Mouse (Mus musculus) neural tube, embryonic 10.5 days (tissue): ENCODE measurements around the gene Actn3.
A peak's percentile ranks its signal among the peaks of the same experiment; 100 is the strongest.
"Not testable (repeated sequence)": the region's sequence is repeated elsewhere in the genome, so short reads cannot be mapped to it uniquely, and the experiment has no call there.

ENCODE experiments used
- DNase-seq: peaks from one replicate; pipeline ENCODE4 v3.0.0-alpha.2; 2017; ENCODE audit warnings: low spot score; ENCODE audit errors: extremely low spot score

The Actn3 gene

DNA sequence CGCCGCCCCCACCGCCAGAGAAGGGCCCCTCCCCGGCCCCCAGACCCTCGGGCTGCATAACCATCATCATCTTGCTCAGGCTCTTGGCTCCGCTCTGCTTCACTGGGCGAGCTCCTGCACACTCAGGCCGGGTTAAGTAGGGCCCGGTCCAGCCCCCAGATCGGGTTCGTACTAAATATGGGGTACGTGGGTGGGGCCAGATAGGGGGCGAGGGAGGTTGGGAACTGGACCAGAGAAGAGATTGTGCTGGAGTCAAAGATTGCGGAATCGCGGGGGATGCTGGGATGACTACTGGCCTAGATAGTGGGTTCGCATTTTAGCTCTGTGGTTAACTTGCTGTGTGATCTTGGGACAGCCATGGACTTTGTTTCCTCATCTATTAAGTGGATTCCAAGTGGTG, at the start of gene Actn3:
Gene Actn3, minus strand, starts transcription at position 125 of the 400 bp plus-strand sequence.
- no peak for DNase-seq

DNA sequence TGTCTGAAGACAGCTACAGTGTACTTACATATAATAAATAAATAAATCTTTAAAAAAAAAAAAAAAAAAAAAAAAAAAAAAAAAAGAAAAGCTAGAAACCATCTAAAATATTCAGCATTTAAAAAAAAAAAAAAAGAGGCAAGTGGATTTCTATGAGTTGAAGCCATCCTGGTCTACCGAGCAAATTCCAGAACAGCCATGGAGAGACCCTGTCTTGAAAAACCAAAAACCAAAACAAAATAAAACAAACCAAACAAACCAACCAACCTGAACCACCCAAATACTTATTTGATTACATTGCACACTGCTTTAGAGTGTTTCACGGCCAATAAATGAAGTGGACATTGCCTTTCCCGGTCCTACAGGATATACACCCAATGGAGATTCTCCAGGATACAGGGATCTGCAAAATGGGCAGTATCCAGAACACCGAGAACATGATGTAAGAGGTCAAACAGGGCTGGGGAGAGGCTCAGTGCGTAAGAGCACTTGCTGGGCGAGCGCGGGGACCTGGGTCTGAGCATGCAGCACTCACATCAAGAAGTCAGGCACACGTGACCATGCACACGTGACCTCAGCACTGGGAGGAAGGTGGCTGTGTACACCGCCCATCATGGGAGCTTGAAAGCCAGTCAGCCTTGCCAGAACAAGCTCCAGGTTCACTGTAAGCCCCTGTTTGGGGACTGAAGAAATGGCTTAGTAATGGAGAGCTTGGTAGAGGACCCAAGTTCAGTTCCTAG, 47.6 kb upstream of the Actn3 start:
- DNase-seq = no peak

DNA sequence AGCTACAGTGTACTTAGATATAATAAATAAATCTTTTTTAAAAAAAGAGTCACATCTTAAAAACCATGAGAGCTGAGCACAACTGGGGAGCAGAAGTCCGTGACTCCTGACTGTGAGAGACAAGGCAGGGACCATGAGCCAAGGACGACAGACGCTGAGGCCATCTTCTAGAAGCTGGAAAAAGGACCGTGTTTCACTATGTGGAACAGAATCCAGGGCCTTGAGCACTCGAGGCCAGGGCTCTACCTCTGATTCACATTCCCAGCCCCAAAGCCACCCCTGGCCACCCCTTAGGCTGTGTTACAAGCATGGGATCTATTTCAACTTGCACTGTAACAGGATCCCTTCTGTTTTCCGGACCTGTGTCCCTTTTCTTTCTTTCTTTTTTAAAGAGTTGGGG, 41.9 kb upstream of the Actn3 start:
- no peak for DNase-seq

DNA sequence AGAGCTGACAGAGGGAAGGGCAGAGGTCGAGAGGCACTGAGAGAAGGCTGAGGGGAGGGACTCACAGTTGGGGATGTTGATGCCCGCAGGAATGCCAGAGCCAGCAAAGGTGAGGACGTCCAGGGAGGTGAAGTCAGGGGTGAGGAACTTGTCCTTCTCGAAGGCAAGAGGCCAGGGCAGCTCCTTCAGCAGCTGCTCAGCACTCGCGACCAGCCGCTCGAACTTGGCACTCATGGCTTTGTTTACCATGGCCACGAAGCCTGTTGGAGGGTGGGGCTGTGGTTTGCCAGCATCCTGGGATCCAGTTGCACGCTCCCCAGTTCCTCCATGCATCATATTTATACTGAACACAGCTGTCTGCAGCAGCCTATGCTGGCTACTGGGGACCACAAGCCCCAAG, 39.1 kb upstream of the Actn3 start:
- DNase-seq = no peak

DNA sequence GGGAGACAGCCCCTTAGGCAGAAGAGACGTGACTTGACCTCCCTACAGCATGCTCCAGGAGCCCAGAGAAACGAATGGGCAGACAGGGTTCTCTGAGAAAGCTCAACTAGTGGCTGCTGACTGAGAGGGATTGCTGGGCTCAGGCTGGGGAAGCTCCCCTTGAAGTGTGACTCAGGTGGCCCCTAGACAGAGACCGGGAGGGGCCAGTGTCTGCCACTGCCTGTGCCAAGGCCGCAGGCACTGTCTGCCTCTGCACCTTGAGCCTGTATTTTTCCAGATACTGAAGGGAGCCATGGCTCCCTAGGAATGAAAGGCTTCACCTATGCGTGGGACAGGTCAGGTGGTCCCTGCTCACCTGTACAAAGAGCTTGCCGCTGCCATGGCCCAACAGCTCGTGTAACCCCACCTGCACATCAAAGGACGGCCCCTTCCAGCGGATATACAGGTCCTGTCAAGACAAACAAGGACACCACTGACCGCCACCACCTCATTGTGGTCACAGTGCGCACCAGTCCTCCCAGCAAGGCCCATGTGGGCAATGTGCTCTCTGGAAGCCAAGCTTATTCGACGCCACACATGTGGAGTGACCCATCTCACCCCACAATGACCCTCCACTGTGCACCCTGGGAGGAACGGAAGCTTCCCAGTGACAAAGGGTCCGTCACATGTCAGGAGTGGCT, 38.4 kb upstream of the Actn3 start:
- DNase-seq = no peak

DNA sequence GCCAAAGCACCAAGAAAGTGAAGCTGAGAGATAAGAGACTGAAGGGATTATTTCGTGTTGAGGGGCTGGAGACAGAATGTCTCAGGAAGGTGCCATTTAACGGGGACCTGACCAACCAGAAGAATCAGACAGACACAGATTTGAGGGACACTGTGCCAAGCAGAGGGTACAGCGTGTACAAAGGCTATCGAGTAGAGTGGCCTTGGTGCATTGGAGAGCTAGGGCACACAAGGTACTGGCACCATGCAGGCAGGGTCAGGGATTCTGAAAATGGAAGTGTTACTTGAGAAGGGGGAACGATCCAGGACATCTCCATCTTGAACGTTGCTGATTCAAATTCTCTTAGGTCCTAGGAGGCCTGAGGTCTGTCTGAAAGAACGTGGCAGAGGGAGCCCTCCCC, 31.7 kb upstream of the Actn3 start:
- no peak for DNase-seq

DNA sequence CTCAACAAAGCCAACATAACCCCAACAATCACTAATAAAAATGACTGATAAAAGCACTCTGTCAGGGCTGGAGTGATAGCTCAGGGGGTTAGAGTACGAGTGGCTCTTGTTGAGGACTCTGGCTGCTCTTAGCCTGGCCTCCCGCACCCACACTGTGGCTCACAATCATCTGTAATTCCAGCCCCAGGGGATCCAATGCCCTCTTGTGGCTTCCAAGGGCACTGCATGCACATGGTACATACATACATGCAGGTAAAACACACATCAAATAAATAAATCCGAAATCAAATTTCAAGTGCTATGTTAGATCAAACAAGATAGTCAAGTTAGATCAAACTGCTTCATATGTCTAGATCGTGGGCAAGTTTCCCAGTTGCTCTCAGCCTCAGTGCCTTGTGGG, 30.4 kb upstream of the Actn3 start:
- peak; percentile 21 for DNase-seq

DNA sequence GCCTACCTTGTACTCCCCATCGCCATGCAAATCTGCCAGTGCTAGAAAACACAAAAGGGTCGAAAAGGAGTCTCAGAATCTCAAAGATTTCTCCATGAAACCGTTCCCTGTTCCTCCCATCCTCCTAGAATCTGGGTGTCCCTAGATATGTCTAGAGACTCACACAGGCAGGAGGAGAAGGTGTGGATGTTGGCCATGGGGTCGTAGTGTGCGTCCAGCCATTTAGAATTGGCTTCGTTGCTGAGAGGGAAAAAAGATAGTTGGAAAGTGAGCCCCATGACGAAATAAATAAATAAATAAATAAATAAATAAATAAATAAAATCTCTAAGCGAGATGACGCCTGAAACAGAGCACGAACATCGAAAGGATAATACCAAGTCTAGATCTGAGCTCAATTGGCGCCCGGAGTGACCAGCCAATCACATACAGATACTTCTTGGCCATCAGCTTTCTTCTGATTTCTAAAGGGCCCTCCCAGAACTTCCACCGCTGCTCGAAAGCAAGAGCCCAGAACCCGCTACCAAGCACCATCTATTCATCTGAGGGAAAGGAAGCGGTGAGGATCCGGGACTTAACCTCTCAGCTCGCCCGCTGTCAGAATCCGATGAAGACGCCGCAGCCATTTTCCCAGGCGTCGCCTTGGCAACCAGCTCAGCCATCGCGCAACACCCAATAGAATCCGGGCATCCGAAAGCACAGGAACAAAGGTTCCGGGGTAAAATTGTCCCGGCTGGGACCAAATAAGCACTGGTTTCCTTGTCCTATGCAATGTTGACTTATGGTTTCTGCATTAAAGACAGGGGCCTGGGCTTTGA, 28.5 kb upstream of the Actn3 start, which contains the start of gene Bbs1:
Gene Bbs1, minus strand, starts transcription at position 650 of the 816 bp plus-strand sequence.
- peak; percentile 85 for DNase-seq

DNA sequence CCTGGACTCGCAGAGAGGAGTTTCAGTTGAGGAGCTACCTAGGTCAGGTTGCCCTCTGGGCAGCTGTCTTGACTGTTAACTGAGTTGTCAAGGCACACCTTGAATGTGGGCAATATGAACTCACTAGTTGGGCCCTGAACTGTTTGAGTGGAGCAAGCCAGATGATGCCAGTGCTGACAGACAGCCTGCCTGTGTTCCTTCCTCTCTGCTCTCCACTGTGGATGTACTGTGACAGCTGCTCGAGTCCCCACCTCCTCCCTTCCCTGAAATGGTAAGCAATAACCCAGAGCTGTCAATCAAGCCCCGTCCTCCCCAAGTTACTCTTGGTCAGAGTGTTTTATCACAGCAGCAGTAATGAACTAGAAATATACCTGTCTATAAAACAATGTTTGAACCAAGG, 22.2 kb upstream of the Actn3 start:
- DNase-seq = no peak

DNA sequence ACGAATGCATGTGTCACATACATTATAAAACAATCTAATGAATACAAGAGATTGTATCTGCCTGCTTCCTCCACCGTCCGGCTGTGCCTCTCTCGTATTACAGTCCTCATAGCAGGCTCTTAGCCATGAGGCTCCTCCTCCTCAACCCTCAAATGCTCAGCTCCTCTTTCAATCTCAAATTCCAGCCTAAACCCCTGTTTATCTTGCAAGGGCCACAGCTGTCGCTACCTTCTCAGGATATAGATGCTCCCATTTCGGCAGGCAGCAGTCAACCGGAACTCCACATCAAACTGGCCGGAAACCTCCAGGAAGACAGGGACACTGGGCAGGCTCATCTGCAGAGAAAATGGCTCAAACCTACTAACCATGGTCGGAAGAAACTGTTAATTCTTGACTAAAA, 21.3 kb upstream of the Actn3 start:
- no peak for DNase-seq

DNA sequence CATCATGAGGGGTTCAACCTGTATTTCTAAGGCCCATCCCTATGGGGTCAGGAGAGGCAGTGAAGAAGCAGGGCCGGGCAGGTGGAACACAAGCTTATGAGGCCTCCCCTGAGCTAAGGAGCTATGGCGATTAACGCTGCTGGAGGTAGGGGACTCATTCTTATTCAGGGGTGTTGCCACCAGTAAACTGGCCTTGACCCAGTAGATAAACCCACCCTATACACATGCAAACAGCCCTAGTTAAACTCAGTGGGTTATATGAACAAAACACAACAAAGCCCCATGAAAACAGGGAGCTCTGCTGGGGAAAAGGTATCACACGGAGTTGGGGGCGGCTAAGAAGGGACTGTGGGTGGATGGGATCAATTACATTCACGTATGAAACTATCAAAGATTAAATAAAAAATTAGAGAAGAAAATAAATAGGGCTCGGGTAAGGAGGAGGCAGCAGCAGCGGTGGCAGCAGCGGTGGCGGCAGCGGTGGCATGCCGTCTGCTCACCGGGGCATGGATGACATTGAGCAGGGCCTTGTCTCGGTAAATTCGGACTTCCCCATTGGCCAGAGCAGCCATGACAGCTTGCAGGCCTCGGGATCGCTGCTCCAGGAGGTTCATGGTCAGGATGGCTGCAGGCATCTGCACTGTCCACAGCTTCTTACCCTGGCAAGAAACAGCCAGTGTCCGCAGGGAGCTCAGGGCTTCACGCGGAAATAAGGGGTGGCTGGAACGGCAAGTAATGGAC, 19.2 kb upstream of the Actn3 start:
- DNase-seq = no peak

DNA sequence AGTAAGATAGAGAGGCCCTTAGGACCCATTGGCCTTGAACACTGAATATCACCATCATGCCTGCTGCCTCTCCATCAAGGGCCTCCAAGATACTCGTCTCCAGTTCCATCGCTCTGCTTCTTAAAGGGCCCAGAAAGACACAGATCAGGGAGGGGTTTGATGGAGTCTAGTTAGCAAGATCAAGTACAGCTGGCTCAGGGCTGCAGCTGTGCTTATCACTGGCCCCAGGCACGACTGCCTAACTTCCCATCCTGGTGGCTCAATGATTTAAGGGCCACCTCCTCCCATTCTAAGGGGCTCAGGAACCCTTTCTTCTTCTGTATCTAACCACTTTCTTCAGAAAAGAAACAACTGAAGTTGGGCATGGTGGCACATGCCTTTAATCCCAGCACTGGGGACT, 14.1 kb upstream of the Actn3 start:
- DNase-seq = no peak

DNA sequence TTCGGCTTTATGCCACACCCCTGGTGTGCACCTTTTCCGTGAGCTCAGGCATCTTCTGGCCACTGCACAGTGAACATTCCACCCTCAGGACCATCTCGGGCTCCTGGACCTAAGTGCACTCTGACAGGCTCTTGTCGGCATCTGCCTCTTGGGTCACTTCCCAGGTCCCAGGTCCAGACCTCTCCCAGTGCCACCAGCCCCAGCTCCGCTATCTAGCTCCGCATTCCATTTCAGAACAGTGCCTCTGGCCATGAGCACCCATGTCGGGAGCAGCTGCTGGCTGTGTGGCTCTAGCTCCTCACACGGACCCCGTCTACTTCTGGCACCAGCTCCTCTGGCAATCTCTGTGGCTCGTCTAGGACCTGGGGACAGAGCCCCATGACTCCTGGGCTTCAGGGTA, 12.1 kb upstream of the Actn3 start:
- DNase-seq = no peak

DNA sequence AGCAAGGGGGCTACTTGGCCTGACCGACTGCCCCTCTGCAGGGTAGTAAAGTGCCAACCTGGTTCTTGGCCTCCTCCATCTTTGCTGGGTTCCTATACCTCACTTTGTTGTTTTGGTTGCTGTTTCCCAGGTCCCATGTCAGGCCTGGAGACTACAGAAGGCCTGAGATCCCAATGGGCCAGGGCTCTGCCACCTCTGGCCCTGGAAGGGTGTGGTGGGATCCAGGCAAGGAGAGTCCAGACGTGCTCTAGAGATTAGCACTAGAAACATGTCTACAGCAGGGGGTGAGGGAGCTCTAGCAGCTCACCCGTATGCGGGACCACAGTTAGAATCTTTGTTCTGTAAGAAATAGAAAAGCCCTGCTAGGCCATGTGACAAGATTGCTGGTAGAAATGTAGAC, 6.3 kb upstream of the Actn3 start:
- no peak for DNase-seq

DNA sequence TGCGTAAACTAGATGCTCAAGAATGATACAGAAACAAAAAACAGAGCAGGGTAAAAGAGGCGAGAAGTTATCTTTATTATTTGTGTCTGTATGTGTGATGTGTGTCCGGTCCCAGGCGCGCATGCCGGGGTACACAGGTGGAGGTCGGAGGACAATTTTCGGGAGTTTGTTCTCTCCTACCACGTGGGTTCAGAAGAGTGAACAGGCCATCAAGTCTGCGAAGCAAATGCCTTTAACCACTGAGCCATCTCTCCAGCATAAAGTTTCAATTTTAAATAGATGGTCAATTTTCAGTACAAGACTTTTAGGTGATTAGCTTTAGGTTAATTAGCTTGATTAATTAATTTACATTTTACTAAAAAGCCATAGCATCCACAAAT, 1.6 kb upstream of the Actn3 start:
- no peak for DNase-seq

DNA sequence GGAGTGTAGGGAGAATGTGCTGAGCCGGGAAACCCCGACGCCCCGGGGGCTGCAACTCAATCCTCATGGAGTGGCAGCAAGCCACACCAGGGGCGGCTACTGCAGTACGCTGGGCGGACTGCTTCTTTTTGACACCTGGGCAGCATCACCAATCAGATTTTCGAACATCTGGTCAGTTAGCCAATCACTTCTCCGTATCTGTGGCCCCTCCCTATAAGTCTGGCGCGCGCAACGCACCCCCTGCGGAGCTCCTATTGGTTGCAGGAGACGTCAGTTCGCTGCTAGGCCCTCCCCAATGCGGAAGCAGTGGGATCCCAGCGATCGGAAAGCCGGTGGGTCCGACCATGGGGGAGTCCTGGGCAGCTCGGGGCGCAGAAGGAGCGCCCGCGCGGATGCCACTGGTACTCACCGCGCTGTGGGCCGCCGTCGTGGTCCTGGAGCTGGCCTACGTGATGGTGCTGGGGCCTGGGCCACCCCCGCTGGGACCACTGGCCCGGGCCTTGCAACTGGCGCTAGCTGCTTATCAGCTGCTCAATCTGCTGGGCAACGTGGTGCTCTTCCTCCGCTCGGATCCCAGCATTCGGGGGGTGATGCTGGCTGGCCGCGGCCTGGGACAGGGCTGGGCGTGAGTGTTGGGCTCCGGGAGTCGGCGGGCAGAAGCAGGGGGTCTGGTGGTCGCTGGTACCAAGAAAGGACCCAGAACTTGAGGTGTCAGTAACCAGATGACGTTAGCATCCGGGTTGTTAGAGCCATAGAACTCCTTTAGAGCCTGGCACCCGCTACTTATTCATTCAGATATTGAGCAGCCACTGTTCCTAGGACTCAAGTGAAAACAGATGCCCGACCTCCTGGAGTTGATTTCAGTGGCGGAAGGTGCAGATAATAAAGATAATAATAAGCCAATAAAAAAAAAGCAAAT, 955 bp upstream of the Actn3 start, which contains the start of gene Zdhhc24:
Gene Zdhhc24, plus strand, starts transcription at position 264 of the 919 bp plus-strand sequence.
- peak; percentile 97 for DNase-seq

DNA sequence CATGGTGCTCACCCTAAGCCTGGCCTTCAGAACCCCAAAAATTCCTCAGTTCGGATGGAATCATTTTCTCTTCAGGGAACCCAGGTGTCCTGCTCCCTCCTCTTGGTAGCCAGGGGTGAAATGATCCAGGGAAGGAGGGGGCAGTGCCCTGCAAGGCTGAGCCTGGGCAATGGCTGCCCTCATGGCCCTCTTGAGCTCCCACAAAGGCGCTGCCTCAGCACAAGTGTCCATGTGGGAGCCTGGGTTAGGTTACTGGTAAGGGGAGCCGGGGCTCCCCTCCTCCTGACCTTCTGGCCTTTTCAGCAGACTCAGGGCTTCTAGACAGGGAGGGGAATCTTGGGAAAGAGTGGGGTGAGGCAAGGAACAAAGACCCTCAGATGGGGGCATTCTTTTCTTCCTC, 954 bp downstream of the Actn3 start:
- DNase-seq = no peak

DNA sequence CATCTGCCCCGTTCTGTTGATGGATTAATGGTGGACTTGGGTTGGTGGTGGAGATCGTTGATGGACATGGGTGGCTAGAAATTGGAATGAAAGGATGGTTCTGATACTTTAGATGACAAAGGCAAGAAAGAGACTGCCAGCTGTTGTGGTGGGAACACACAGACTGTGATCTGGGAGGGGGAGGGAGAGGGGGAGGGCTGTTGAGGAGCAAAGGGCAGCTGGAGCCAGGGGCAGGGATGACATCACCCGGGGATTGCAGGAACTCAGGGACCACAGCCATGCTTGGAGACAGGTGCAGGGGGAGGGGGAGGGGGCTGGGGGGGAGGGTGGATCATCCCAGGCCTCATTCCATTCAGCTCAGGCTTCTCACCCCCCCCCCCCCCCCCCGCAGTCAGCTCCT, 1.5 kb downstream of the Actn3 start:
- DNase-seq = no peak

DNA sequence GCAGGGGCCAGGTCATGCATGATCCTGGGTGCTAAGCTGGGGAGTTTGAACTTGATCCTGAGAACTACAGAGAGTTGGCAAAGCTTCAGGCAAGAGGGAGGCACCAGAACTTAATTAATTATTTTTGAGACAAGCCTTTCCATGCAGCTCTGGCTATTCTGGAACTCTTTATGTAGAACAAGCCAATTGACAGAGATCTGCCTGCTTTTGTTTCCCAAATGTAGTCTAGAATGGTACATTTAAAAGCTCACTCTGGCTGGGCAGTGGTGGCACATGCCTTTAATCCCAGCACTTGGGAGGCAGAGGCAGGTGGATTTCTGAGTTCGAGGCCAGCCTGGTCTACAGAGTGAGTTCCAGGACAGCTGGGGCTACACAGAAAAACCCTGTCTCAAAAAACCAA, 3.1 kb downstream of the Actn3 start:
- DNase-seq = not testable (repeated sequence)

DNA sequence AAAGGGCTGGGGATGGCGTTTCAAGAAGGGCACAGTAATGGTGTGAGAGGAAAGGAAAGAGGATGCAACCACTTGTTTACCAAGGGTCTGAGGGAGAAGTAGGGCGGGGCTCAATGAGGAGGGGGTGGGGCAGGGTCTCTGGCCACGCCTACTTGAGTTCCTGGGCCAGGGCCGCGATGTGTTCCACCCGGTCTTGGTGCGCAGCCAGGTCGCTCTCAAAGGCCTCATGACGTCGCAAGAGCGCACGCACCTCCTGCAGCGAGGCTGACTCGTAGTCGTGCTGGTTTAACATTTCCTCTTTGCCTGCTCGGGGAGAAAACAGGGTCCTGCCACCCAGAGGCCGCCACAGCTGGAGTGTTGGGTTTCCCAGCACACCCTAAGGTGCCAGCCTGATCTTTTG, 12.6 kb downstream of the Actn3 start:
- no peak for DNase-seq
